Mouse (Mus musculus) kidney, embryonic 16.5 days (tissue): ENCODE data around the gene 9630041A04Rik. TPM values are rescaled to one million over a fixed set of nuclear protein-coding genes. Genes with fewer than 3 reads are reported as not detected.

Source experiments
- ATAC-seq: fragments of 200-750 bp; cut with Nextera tagmentation; 2 replicates; pipeline ENCODE4 v1.8.0; 2017; ENCODE audit warnings: moderate TSS enrichment; ENCODE audit not compliant: low FRiP score, low TSS enrichment
- H3K27ac ChIP-seq: fragments of 300-500 bp; sonication (generic); 2 replicates; pipeline ENCODE4 v1.5.1; 2014; ENCODE audit warnings: low read length
- H3K27me3 ChIP-seq: fragments of 300-500 bp; sonication (generic); 2 replicates; pipeline ENCODE4 v1.6.1; 2014; ENCODE audit warnings: low read length, control low read depth, mixed read lengths; ENCODE audit not compliant: insufficient read depth
- H3K36me3 ChIP-seq: fragments of 300-500 bp; sonication (generic); 2 replicates; pipeline ENCODE4 v1.6.1; 2014; ENCODE audit warnings: low read length, control low read depth, mixed read lengths; ENCODE audit not compliant: insufficient read depth
- H3K4me1 ChIP-seq: fragments of 300-500 bp; sonication (generic); 2 replicates; pipeline ENCODE4 v1.6.1; 2014; ENCODE audit warnings: low read length, control low read depth, mixed read lengths; ENCODE audit not compliant: insufficient read depth
- H3K4me2 ChIP-seq: fragments of 300-500 bp; sonication (generic); replicated peaks from 2 replicates; pipeline ENCODE4 v1.6.1; 2014; ENCODE audit warnings: low read depth, low read length
- H3K4me3 ChIP-seq: fragments of 300-500 bp; sonication (generic); 2 replicates; pipeline ENCODE4 v1.5.1; 2014; ENCODE audit warnings: mild to moderate bottlenecking, low read length
- H3K9ac ChIP-seq: fragments of 300-500 bp; sonication (generic); replicated peaks from 2 replicates; pipeline ENCODE4 v1.6.1; 2014; ENCODE audit warnings: low read length
- H3K9me3 ChIP-seq: fragments of 300-500 bp; sonication (generic); 2 replicates; pipeline ENCODE4 v1.6.1; 2016; ENCODE audit warnings: low read length, control low read depth
- WGBS: fragments of 180-500 bp; shearing (Covaris S2); extraction: QIAGEN DNeasy Blood & Tissue Kit; methylation state at CpG from one replicate; pipeline ENCODE4 v1.1.7; 2014; 5-methylcytosine and 5-hydroxymethylcytosine counted together
- polyA plus RNA-seq: library from polyadenylated mRNA; unstranded; fragments of >200 nt; fragmentation: Nextera tagmentation; extraction: Ambion mirVana; gene quantifications from 2 replicates; pipeline ENCODE4 v1.2.1, GENCODE M21; 2015

9630041A04Rik gene
- polyA plus RNA-seq, 1 experiment from 2014 or later: not detected

DNA sequence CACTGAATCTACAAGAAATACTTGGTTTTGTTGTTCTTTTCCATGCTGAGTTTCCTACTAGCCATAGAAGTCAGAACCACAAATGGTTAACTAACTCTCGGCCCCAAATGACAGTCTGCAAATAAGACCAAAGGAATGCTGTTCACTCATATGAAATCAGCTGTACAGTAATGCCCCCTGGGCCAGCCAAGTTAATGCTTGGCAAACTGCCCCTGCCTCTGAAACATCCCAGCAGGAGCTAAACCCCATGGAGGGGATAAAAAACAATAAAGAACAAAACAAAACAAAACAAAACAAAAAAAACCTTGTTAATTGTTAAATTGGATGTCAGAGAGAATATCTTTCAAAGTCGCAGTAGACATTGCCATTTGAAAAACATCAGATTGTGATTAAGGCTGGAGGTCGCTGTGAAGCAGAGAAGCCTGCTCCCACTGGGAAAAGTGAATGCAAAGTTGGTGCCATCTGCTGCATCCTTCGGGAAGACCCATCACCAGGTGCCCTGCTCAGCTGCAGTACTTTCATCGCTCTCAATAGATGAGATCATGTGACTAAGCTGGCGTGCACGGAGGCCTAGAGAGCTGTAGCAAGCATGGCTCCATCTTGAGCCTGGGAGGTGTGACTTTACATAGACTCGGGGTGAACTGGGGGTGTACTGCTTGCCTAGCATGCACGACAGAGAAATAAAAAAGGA is 49.7 kb downstream of the 9630041A04Rik start:
- Histone ChIP-seq H3K4me3 (no peak overlapping the region), H3K9ac (no peak overlapping the region), H3K36me3 (no peaks in the 10 kb centered on the region), H3K27ac (no peak overlapping the region), H3K27me3 (no peaks in the 10 kb centered on the region), H3K4me1 (no peaks in the 10 kb centered on the region; the same call in 1 of the 2 replicates), H3K9me3 (no peaks in the 10 kb centered on the region), H3K4me2 (no peak overlapping the region)
- WGBS: 63% methylated on average over 9 of the region's 9 CpGs
- no peak for ATAC-seq

DNA sequence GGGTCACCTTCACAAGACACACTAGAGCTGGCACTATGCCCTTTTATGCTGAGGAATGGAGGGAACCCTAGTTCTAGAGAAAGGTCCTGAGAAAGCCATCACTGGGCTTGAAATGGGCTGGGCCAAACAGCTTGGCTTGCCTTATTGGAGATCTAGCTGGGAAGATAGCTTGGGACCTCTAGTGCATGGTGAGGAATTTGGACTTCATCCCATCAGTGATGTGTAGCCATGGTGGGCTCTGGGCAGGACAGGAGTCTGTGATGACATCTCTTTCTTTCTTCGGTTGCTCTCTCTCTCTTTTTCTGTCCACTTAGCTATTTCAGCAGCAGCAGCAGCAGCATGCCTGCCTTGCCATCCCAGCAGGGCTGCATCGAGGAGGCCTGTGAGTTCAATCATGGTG is 53.4 kb downstream of the 9630041A04Rik start:
- Histone ChIP-seq H3K4me3 (no peak overlapping the region), H3K9me3 (no peaks in the 10 kb centered on the region), H3K4me1 (no peaks in the 10 kb centered on the region; the same call in 1 of the 2 replicates), H3K4me2 (no peak overlapping the region), H3K36me3 (no peaks in the 10 kb centered on the region), H3K27me3 (no peaks in the 10 kb centered on the region), H3K9ac (no peak overlapping the region), H3K27ac (no peak overlapping the region)
- 85% methylated on average over 2 of the region's 2 CpGs for WGBS
- ATAC-seq: no peak

DNA sequence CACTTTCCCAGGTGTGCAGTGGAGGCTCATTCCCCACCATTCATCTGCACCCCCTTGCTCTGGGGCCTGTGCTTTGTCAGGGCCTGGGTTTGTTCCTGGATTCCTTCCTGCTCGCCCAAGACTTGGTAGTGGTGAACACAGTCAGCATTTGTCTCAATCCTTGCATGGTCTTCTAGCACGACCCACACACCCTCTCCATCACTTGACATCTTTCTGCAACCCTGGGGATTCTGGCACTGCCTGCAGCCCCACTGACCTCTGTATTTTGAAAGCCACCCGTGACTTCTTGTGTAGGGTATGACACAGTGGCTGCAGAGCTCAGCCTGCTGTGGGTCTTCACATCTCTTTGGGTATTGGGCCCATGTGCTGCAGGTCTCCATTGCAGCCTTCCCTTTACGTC is 57.1 kb downstream of the 9630041A04Rik start:
- Histone ChIP-seq H3K4me1 (no peaks in the 10 kb centered on the region), H3K9me3 (no peaks in the 10 kb centered on the region), H3K36me3 (no peaks in the 10 kb centered on the region), H3K4me3 (no peak overlapping the region), H3K27me3 (no peaks in the 10 kb centered on the region), H3K27ac (no peak overlapping the region), H3K4me2 (no peak overlapping the region), H3K9ac (no peak overlapping the region)
- 84% methylated on average over 4 of the region's 4 CpGs for WGBS
- ATAC-seq: no peak

DNA sequence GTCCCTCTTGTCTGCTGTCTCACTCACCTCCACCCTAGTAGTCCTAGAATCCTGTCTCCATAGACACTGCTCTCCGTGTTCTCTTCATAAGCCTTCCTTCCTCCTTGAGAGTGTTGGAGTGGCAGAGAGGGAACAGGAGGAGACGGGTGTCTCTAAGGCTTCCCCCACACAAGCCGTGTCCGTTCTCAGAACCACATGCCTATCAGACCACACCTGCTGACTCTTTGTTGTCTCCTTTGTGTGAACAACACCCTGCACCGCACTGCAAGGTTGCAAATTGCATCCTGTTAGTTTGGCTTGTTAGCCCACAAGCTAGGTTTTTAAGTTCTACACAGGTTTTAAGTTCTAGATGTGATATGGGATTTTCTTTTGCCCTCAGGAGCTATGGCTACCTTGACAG is 57.7 kb downstream of the 9630041A04Rik start:
- no peaks in the 10 kb centered on the region for H3K4me1 ChIP-seq
- ATAC-seq: no peak
- no peaks in the 10 kb centered on the region for H3K36me3 ChIP-seq
- H3K9ac ChIP-seq: no peak overlapping the region
- H3K9me3 ChIP-seq: no peaks in the 10 kb centered on the region
- H3K27ac ChIP-seq: no peak overlapping the region
- H3K4me3 ChIP-seq: no peak overlapping the region
- H3K27me3 ChIP-seq: no peaks in the 10 kb centered on the region
- H3K4me2 ChIP-seq: no peak overlapping the region
- 86% methylated on average over 5 of the region's 5 CpGs for WGBS

DNA sequence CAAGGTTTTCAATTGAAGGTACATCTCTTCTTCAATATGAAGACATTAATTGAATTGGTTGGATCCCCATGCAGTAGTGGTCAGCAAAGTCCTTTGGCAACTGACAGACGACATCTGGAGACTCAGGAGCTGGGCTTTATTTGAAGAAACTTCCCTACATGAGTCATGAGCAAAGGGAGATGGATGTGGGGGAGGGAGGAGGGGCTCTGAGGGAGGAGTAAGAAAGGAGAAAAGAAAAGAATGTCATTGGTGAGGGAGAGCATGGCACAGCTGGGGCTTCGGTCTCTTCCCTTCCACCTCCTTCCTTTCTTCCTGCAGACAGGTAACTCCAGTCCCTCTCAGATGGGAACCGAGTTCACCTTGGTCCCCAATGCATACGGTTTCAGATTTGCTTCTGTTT is 61.2 kb downstream of the 9630041A04Rik start:
- Histone ChIP-seq H3K9ac (no peak overlapping the region), H3K9me3 (no peaks in the 10 kb centered on the region), H3K27me3 (no peaks in the 10 kb centered on the region), H3K27ac (no peak overlapping the region), H3K4me3 (no peak overlapping the region), H3K4me1 (no peaks in the 10 kb centered on the region), H3K4me2 (no peak overlapping the region), H3K36me3 (no peaks in the 10 kb centered on the region)
- WGBS: 72% methylated on average over 4 of the region's 4 CpGs
- ATAC-seq: no peak

DNA sequence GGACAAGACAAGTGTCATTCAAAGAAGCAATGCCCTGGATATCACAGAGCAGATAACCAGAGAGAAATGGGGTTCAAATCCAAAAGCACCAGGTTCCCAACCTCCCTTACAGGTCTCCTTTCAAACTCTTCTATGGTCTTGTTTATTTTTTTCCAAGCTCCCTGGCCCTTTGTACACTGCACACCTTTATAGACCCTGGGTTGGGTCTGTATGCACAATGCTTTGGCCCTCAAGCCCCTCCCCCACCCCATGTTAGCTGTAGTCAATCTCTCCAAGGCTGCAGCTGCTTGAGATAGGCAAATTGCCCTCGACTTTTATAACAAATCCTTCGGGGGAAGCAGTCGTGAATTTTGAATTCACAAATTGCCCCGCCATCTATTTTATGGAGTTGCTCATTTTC is 63.2 kb downstream of the 9630041A04Rik start:
- Histone ChIP-seq H3K27ac (no peak overlapping the region), H3K4me1 (no peaks in the 10 kb centered on the region), H3K4me2 (no peak overlapping the region), H3K9ac (no peak overlapping the region), H3K9me3 (no peaks in the 10 kb centered on the region), H3K27me3 (no peaks in the 10 kb centered on the region), H3K4me3 (no peak overlapping the region), H3K36me3 (no peaks in the 10 kb centered on the region)
- WGBS: 54% methylated on average over 4 of the region's 4 CpGs
- ATAC-seq: no peak

DNA sequence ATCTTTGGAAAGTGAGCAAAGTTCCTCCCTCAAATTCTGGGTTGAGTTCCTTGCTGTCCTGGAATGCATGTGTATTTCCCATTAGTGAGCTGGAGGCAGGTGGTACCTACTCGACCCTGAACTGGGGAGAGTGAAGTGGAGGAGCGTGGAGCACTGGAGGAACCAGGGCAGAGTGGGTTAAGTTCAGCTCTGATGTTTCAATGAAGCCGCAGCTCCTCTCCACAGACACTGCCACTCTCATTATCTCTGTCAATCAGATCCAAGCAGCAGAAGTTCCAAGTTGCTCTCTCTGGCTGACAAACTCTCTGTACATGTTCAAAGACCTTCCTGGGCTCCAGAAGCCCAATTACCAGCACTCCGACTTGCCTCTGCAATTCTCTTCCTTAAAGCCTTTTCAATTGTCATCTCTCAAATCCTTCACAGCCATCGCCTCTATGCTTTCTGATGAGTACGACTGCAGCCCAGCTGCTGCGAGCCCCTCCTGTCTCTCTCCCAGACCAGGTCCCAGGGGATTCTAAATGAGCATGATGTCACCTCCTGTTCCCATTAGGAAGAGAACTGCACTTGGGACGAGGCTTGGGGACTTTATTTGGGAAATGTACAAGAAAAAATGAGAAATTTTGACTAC is 72.4 kb downstream of the 9630041A04Rik start:
- Histone ChIP-seq H3K27me3 (no peaks in the 10 kb centered on the region), H3K27ac (no peak overlapping the region)

DNA sequence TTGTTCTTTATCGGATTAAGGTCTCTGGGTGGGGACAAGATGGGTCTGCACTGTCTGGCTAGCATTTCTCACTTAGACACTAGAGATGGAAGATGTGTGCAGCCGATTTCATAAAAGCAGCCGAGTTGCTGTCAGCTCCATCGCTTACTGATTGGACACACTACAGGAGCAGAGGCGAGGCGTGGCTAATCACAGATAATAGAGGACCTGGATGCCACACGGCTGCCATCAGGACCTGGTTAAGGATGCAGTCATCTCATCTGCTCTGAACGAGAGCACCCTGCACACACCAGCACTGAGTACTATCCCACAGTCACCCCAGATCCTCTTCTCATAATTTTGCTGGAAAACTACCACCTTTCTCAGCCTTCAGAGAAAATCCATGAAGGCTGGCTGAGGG is 73.2 kb downstream of the 9630041A04Rik start:
- Histone ChIP-seq H3K36me3 (no peaks in the 10 kb centered on the region), H3K27ac (no peak overlapping the region), H3K27me3 (no peaks in the 10 kb centered on the region), H3K4me3 (no peak overlapping the region), H3K9me3 (no peaks in the 10 kb centered on the region), H3K4me2 (no peak overlapping the region), H3K9ac (no peak overlapping the region), H3K4me1 (no peaks in the 10 kb centered on the region)
- WGBS: 84% methylated on average over 8 of the region's 8 CpGs
- ATAC-seq: no peak

More for the DNA sequence above, 72.4 kb downstream of the 9630041A04Rik start:
- Histone ChIP-seq H3K9ac (no peak overlapping the region), H3K36me3 (no peaks in the 10 kb centered on the region), H3K4me1 (no peaks in the 10 kb centered on the region), H3K4me2 (no peak overlapping the region), H3K4me3 (no peak overlapping the region), H3K9me3 (no peaks in the 10 kb centered on the region)
- 62% methylated on average over 8 of the region's 8 CpGs for WGBS
- no peak for ATAC-seq

DNA sequence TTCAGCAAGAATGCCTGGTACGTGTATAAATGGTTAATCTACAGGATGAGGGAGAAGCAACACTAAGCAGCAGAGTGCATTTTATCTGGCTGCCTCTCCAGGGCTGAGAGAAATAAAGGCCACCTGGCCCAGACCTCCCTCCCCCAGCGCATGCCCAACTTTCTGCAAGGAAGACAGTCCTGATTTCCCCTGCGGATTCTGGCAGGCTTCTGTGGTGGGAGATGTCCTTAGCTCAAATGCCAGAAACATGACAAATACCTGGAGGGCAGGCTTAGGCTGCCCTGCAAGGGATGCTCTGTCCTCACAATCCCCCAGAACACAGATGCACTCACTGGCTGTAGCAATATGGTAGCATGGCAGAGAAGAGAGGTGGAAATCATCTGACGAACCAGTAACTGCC is 76.4 kb downstream of the 9630041A04Rik start:
- no peak for ATAC-seq
- Histone ChIP-seq H3K9me3 (no peaks in the 10 kb centered on the region), H3K4me1 (no peaks in the 10 kb centered on the region), H3K4me2 (no peak overlapping the region), H3K9ac (no peak overlapping the region), H3K27me3 (no peaks in the 10 kb centered on the region), H3K36me3 (no peaks in the 10 kb centered on the region), H3K27ac (no peak overlapping the region), H3K4me3 (no peak overlapping the region)
- WGBS: 74% methylated on average over 4 of the region's 4 CpGs

DNA sequence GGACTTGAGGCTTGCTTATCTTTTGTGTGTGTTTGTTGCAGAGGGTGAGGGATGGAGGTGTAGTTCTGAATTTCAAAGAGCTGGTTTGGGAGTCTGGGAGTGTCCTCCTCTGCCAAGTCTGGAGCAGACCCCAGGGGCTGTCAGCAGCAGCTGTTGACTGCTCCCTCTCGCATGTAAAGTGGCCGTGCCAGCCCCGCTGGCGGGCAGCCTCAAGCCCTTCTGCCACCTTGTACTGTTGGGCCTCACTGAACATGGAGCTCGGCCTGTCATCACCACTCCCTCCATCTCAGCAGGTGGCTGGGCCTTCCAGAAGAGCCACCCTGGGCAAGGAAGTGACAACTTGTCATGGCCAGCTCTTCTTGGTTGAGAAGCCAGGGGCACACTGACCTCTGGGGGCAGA is 77.4 kb downstream of the 9630041A04Rik start:
- Histone ChIP-seq H3K9me3 (no peaks in the 10 kb centered on the region), H3K4me1 (no peaks in the 10 kb centered on the region), H3K4me3 (no peak overlapping the region), H3K4me2 (no peak overlapping the region), H3K36me3 (no peaks in the 10 kb centered on the region), H3K27ac (no peak overlapping the region), H3K9ac (no peak overlapping the region), H3K27me3 (no peaks in the 10 kb centered on the region)
- WGBS: 84% methylated on average over 5 of the region's 5 CpGs
- no peak for ATAC-seq
